Mouse (Mus musculus) neural tube, embryonic 13.5 days (tissue): ENCODE measurements around the gene Gm10837. TPM values are rescaled to one million over a fixed set of nuclear protein-coding genes. Genes with fewer than 3 reads are reported as not detected.

Experiments used
- ATAC-seq: fragments of 200-750 bp; cut with Nextera tagmentation; 2 replicates; pipeline ENCODE4 v1.8.0; 2017; ENCODE audit warnings: low read depth, mild to moderate bottlenecking, moderate TSS enrichment, moderate library complexity
- H3K27ac ChIP-seq: fragments of 300-500 bp; sonication (generic); replicated peaks from 2 replicates; pipeline ENCODE4 v1.5.1; 2015; ENCODE audit warnings: moderate library complexity, mild to moderate bottlenecking, inconsistent platforms
- H3K27me3 ChIP-seq: fragments of 300-500 bp; sonication (generic); 2 replicates; pipeline ENCODE4 v1.6.1; 2015; ENCODE audit warnings: mild to moderate bottlenecking, inconsistent platforms
- H3K36me3 ChIP-seq: fragments of 300-500 bp; sonication (generic); 2 replicates; pipeline ENCODE4 v1.6.1; 2015; ENCODE audit warnings: mild to moderate bottlenecking, inconsistent platforms
- H3K4me1 ChIP-seq: fragments of 300-500 bp; sonication (generic); replicated peaks from 2 replicates; pipeline ENCODE4 v1.6.1; 2015; ENCODE audit warnings: inconsistent platforms
- H3K4me2 ChIP-seq: fragments of 300-500 bp; sonication (generic); 2 replicates; pipeline ENCODE4 v1.6.1; 2015; ENCODE audit warnings: inconsistent platforms, mild to moderate bottlenecking, moderate library complexity
- H3K4me3 ChIP-seq: fragments of 300-500 bp; sonication (generic); 2 replicates; pipeline ENCODE4 v1.5.1; 2015; ENCODE audit warnings: mild to moderate bottlenecking, inconsistent platforms
- H3K9ac ChIP-seq: fragments of 300-500 bp; sonication (generic); 2 replicates; pipeline ENCODE4 v1.6.1; 2015; ENCODE audit warnings: moderate library complexity, mild to moderate bottlenecking, inconsistent platforms
- H3K9me3 ChIP-seq: fragments of 300-500 bp; sonication (generic); 2 replicates; pipeline ENCODE4 v1.6.1; 2016; ENCODE audit warnings: inconsistent platforms
- WGBS: fragments of 180-500 bp; shearing (Covaris S2); methylation state at CpG from one replicate; pipeline ENCODE4 v1.1.7; 2015; 5-methylcytosine and 5-hydroxymethylcytosine counted together
- polyA plus RNA-seq: library from polyadenylated mRNA; unstranded; fragments of >200 nt; fragmentation: Nextera tagmentation; extraction: Ambion mirVana; gene quantifications from 2 replicates; pipeline ENCODE4 v1.2.1, GENCODE M21; 2015

Gm10837 gene
- 0.19 and 0.29 TPM in 2 replicates for polyA plus RNA-seq

DNA sequence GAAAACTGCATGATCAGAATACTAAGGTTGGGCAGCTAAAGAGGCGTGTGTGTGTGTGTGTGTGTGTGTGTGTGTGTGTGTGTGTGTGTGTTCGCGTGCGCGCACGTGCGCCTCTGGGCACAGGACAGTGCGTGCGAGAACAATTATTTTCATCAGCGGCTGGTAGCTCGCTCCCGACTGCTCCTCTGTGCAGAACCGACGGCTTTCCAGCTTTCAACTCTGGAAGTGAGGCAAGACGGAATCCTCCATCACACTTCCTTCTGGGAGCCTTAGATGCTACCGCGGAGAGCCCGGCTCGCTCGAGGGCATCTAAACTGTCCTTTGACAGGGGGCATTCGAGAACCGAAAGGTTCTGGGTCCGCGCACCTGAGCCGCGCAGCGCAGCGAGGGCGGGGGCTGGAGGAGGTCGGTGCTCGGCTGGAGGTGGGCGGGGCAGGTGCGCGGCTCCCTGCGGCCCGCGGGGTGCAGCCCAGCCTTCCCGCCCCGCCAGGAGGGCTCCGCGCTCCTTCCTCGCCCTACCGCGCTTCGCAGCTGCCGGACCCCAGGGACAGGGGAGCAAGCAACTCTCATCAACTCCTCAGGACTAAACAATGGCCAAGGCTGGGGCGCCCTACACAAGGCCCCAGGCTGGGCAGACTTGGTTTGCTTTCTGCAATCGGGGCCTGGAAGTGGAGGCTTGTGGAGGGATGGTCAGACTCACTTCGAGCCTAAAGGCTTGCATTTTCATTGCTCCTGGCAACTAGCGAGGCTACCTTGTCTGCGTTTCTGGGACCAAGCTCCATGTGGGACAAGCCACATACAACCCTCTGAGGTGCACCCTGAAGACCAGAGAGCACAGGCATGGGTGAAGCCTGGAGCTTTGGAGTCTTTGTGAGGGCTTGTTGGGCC is at the start of gene Gm10837:
Gene Gm10837 (plus strand): TSS at position 146 of the 888 bp plus-strand sequence.
- Histone ChIP-seq H3K36me3 (no peaks in the 10 kb centered on the region), H3K27me3 (peaks cover 63% of the 10 kb centered on the region), H3K9me3 (peaks cover 8% of the 10 kb centered on the region; the same call in 1 of the 2 replicates), H3K4me1 (peaks cover 7% of the 10 kb centered on the region), H3K27ac (peak within 1 kb of the TSS; percentile 74), H3K4me2 (peak within 1 kb of the TSS; percentile 51), H3K9ac (peak within 1 kb of the TSS; percentile 60), H3K4me3 (peak within 1 kb of the TSS; percentile 34)
- peak; percentile 83 for ATAC-seq
- 1% methylated on average over 44 of the region's 51 CpGs for WGBS

GRCm38 (mm10) chr14:122449601-122450495 is 40.5 kb upstream of the Gm10837 start:
- Histone ChIP-seq H3K9ac (peak overlapping the region; percentile 64), H3K27ac (peak overlapping the region; percentile 78; the same call in 1 of the 2 replicates), H3K4me1 (peaks cover 47% of the 10 kb centered on the region), H3K4me3 (peak overlapping the region; percentile 41), H3K27me3 (peaks cover 98% of the 10 kb centered on the region), H3K9me3 (no peaks in the 10 kb centered on the region), H3K4me2 (peak overlapping the region; percentile 69), H3K36me3 (no peaks in the 10 kb centered on the region)
- WGBS, result 4% methylated on average over 29 of the region's 29 CpGs
- 0 out of 2 replicates have a peak, but pooled peaks have one; percentile 4 for ATAC-seq

- no peaks in the 10 kb centered on the region for H3K36me3 ChIP-seq
- under 1% methylated on average over 59 of the region's 59 CpGs for WGBS
- no peaks in the 10 kb centered on the region for H3K9me3 ChIP-seq
- H3K4me2 ChIP-seq, result peak within 1 kb of the TSS; percentile 69
- H3K4me1 ChIP-seq, result peaks cover 47% of the 10 kb centered on the region
- ATAC-seq, result peak; percentile 41
- H3K27me3 ChIP-seq, result peaks cover 98% of the 10 kb centered on the region
- H3K9ac ChIP-seq, result peak within 1 kb of the TSS; percentile 64
- H3K4me3 ChIP-seq, result peak within 1 kb of the TSS; percentile 41
- peak within 1 kb of the TSS; percentile 78 for H3K27ac ChIP-seq
Measured at GRCm38 (mm10) chr14:122450496-122451382, 39.6 kb upstream of the Gm10837 start, which contains the start of gene Gm5089. Gene Gm5089, minus strand, starts transcription at chr14:122451115.

GRCm38 (mm10) chr14:122451551-122452145 is 38.7 kb upstream of the Gm10837 start:
- 54% methylated on average over 5 of the region's 5 CpGs for WGBS
- H3K4me2 ChIP-seq, result peak overlapping the region; percentile 69
- no peak overlapping the region for H3K4me3 ChIP-seq

DNA sequence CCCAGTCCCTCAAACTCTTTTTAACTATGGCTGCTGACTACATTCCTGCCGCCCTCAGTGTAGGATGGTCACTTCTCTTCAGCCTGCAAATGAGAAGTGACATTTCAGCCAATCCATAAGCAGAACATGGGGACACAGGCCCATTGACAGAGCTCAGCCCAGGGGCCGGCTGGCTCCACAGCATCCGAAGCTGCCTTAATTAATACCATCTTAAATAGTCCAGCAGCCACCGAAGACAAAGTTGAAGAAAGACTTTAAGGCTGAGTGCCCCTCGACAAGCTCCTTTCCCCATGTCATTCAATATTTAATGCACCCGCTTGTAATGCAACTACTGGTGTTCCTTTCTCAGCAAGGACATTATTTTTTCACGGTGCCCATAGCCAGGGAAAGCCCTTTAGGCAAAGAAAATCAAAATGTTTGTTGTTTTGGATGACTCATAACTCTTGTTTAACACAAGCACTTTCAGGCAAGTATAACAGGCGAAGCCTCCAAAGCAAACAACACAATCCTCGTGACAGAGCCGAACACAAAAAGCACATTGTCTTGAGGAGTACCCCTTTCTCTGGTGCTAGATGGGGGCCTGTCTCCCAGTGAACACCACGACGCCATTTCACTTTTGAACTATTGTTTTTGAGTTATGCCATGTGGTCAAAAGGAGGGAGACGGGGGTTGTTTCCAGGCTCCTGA is 37.5 kb upstream of the Gm10837 start:
- peaks cover 86% of the 10 kb centered on the region for H3K27me3 ChIP-seq
- H3K27ac ChIP-seq, result peak overlapping the region; percentile 75
- H3K4me1 ChIP-seq, result peaks cover 47% of the 10 kb centered on the region
- ATAC-seq, result peak; percentile 45
- H3K36me3 ChIP-seq, result no peaks in the 10 kb centered on the region
- H3K4me3 ChIP-seq, result no peak overlapping the region
- no peaks in the 10 kb centered on the region for H3K9me3 ChIP-seq
- peak overlapping the region; percentile 55 for H3K9ac ChIP-seq
- 8% methylated on average over 13 of the region's 13 CpGs for WGBS
- peak overlapping the region; percentile 49 for H3K4me2 ChIP-seq

More at GRCm38 (mm10) chr14:122451551-122452145, 38.7 kb upstream of the Gm10837 start:
- Histone ChIP-seq H3K9me3 (no peaks in the 10 kb centered on the region), H3K36me3 (no peaks in the 10 kb centered on the region), H3K27ac (no peak overlapping the region), H3K9ac (no peak overlapping the region), H3K27me3 (peaks cover 98% of the 10 kb centered on the region), H3K4me1 (peaks cover 47% of the 10 kb centered on the region)
- no peak for ATAC-seq

DNA sequence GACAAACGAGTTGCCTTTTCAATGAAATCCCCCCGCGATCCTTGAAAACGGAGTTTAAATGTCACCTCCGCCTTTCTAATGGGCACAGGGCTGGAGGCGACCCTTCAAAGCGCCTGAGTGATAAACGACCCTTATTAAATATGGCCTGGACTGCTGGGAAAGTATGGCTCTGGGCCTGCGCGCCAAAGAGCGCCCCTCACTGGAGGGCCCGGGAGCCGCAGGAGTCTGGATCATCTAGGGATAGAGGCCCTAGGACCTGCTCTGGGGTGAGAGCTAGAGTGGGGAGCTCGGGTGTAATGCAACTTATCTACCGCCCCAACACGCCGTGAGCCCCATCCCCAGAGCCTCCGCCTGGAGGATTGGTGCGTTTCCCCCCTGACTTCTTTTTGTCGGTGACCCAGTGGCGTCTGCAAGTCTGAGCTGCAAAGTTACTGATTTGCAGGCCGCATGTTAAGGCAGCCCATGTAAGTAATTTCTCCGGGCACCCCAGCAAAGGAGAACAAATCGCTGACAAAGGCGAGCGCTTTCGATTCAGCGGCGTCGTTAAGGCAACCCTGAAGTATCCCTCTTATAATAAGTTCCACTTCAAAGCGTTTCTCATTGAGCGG is 36.9 kb upstream of the Gm10837 start:
- H3K4me1 ChIP-seq, result peaks cover 47% of the 10 kb centered on the region
- H3K4me2 ChIP-seq, result peak overlapping the region; percentile 49
- H3K36me3 ChIP-seq, result no peaks in the 10 kb centered on the region
- peak overlapping the region; percentile 55 for H3K9ac ChIP-seq
- ATAC-seq, result peak; percentile 80
- H3K27me3 ChIP-seq, result peaks cover 82% of the 10 kb centered on the region
- H3K4me3 ChIP-seq, result peak overlapping the region; percentile 17; the same call in 1 of the 2 replicates
- 2% methylated on average over 32 of the region's 32 CpGs for WGBS
- no peaks in the 10 kb centered on the region for H3K9me3 ChIP-seq
- H3K27ac ChIP-seq, result peak overlapping the region; percentile 75

- peak overlapping the region; percentile 17; the same call in 1 of the 2 replicates for H3K4me3 ChIP-seq
- H3K4me1 ChIP-seq, result peaks cover 47% of the 10 kb centered on the region
- no peak overlapping the region for H3K9ac ChIP-seq
- H3K27me3 ChIP-seq, result peaks cover 80% of the 10 kb centered on the region
- no peaks in the 10 kb centered on the region for H3K36me3 ChIP-seq
- H3K9me3 ChIP-seq, result no peaks in the 10 kb centered on the region
- 3% methylated on average over 12 of the region's 12 CpGs for WGBS
- H3K4me2 ChIP-seq, result peak overlapping the region; percentile 49
- peak; percentile 46 for ATAC-seq
- H3K27ac ChIP-seq, result peak overlapping the region; percentile 18; the same call in 1 of the 2 replicates
Measured at GRCm38 (mm10) chr14:122453996-122454738, 36.2 kb upstream of the Gm10837 start.

DNA sequence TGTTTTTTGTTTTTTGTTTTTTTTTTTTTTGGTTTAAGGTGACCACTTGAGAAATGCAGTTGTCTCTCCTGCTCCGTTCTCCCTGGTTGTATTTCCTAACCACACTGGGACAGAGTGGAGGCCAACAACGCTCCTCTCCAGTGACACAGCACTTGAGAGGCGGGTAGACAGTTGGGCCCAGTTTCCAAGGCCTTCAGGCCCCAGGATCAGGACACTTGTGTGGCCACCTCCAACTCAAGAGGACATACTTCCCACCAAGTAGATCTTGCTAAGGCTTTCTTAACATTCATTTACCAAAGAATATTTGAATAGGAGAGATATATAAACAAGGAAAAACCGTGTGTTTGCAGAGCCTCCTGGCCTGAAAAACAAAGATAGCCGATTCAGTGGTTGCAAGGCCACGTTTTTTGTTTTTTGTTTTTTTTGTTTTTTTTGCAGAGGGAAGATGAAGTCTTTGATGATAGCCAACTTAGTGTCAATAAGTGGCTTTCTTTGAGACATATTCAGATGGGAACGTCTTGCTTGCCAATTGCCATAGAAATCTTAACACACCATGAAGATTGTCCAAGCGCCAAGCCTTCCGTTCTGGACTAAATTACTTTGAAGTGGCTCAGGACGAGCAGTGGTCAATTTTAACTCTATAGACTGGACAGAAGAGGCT is 35.4 kb upstream of the Gm10837 start:
- H3K27ac ChIP-seq, result 0 out of 2 replicates have a peak overlapping the region, but pooled peaks have one; percentile 28
- H3K4me2 ChIP-seq, result no peak overlapping the region
- H3K9ac ChIP-seq, result no peak overlapping the region
- H3K27me3 ChIP-seq, result peaks cover 77% of the 10 kb centered on the region
- no peak overlapping the region for H3K4me3 ChIP-seq
- H3K9me3 ChIP-seq, result no peaks in the 10 kb centered on the region
- peaks cover 42% of the 10 kb centered on the region for H3K4me1 ChIP-seq
- H3K36me3 ChIP-seq, result no peaks in the 10 kb centered on the region
- no peak for ATAC-seq
- 17% methylated on average over 10 of the region's 10 CpGs for WGBS

DNA sequence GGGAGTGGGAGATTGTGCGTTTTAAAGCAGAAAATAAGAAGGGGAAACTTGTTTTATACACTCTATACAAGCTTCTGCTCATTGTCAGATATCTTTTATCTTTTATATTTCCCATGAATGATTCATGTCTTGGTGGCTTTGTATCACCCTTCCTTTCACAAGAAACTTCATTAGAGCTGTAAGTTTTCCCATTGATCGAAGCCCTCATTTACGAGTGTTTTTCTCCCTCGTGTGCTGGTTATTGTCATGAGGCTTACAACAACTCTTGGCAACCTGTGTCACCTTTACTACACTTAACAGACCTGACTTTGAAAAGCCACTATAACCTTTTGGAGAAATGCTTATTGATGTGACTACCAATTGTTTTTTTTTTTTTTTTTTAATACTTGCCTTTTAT is 34.8 kb upstream of the Gm10837 start:
- no peak overlapping the region for H3K27ac ChIP-seq
- 15% methylated on average over 4 of the region's 4 CpGs for WGBS
- no peak overlapping the region for H3K4me3 ChIP-seq
- no peak overlapping the region for H3K4me2 ChIP-seq
- H3K4me1 ChIP-seq, result peaks cover 37% of the 10 kb centered on the region
- peaks cover 77% of the 10 kb centered on the region for H3K27me3 ChIP-seq
- no peak overlapping the region for H3K9ac ChIP-seq
- ATAC-seq, result no peak
- no peaks in the 10 kb centered on the region for H3K36me3 ChIP-seq
- H3K9me3 ChIP-seq, result no peaks in the 10 kb centered on the region
